Comparison of ENCODE assay signal across 11 mouse cellular contexts in the genomic region with DNA sequence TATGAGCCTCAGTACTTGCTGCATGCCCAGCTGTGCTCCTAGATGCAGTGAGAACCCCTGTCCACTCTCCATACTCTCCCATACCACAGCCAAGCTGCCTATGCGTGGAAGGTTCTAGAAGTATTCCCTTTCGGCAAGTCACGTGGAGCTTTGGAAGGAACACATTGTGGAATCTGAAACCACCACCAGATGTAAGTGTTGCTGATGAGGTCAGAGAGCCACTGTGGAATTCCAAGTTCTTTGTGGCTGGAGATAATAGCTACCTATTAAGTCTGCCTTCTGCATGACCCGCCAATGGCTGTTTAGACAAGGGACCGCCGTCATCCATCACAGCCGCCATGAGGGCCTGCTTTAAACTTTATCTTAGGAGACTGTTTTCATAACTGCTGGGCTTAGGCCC.
A peak's percentile ranks its signal among the peaks of the same experiment; 100 is the strongest.
DNase-seq lines count a peak whose midpoint lies in the region; ATAC-seq and TF ChIP-seq lines count a peak whose summit lies in the region.
"Had no signal": no experiment of that assay in that cellular context is flagged by ENCODE, and none has a peak within 500 bp of the region (broad histone marks: within the 10 kb centered on the region; RNA-seq: fewer than 3 reads in every experiment).

No protein-coding gene starts in this region.

- no peaks in the 10 kb centered on the region for H3K27me3 ChIP-seq in kidney, embryonic 14.5 days (ENCODE audit: control insufficient read depth, insufficient read depth, low read length)
- no peaks in the 10 kb centered on the region for H3K27me3 ChIP-seq in embryonic facial prominence, embryonic 12.5 days
- H3K27me3 ChIP-seq in neural tube, embryonic 11.5 days (ENCODE audit: control insufficient read depth, insufficient read depth, low read length) = no peaks in the 10 kb centered on the region
- H3K27me3 ChIP-seq: hindbrain, embryonic 12.5 days had no signal

- H3K4me2 ChIP-seq in kidney, embryonic 14.5 days (replicated peaks; ENCODE audit: low read depth, low read length) = no peak overlapping the region
- H3K4me2 ChIP-seq in embryonic facial prominence, embryonic 12.5 days (replicated peaks) = no peak overlapping the region
- no peak overlapping the region for H3K4me2 ChIP-seq in neural tube, embryonic 11.5 days (ENCODE audit: low read depth)
- H3K4me2 ChIP-seq: hindbrain, embryonic 12.5 days had no signal

- no peak overlapping the region for H3K27ac ChIP-seq in kidney, embryonic 14.5 days (ENCODE audit: low read depth, low read length)
- peak overlapping the region; percentile 13 for H3K27ac ChIP-seq in embryonic facial prominence, embryonic 12.5 days
- H3K27ac ChIP-seq in neural tube, embryonic 11.5 days (ENCODE audit: low read depth, low read length) = no peak overlapping the region
- H3K27ac ChIP-seq: hindbrain, embryonic 12.5 days had no signal

- TF ChIP-seq POLR2A in brain, embryonic 14.5 days (IDR thresholded peaks at IDR 0.05; ENCODE audit: borderline replicate concordance, extremely low read depth, insufficient read depth, insufficient read length, poor library complexity, severe bottlenecking) = no peak

- H3K4me1 ChIP-seq in kidney, embryonic 14.5 days (ENCODE audit: control insufficient read depth, insufficient read depth, low read length) = no peaks in the 10 kb centered on the region
- H3K4me1 ChIP-seq in embryonic facial prominence, embryonic 12.5 days = 0 out of 2 replicates have a peak, but pooled peaks cover 3% of the 10 kb centered on the region
- H3K4me1 ChIP-seq in neural tube, embryonic 11.5 days (ENCODE audit: control insufficient read depth, insufficient read depth, low read length) = no peaks in the 10 kb centered on the region
- H3K4me1 ChIP-seq: hindbrain, embryonic 12.5 days had no signal

- H3K9me3 ChIP-seq in kidney, embryonic 14.5 days (ENCODE audit: control insufficient read depth, low read length) = peaks cover 13% of the 10 kb centered on the region
- H3K9me3 ChIP-seq in embryonic facial prominence, embryonic 12.5 days = peaks cover 6% of the 10 kb centered on the region; the same call in 1 of the 2 replicates
- H3K9me3 ChIP-seq in neural tube, embryonic 11.5 days (ENCODE audit: control insufficient read depth, low read length) = peaks cover 4% of the 10 kb centered on the region

- TF ChIP-seq CTCF in brain, embryonic 14.5 days (IDR thresholded peaks at IDR 0.05; ENCODE audit: borderline replicate concordance, extremely low read depth, insufficient read depth, insufficient read length) = no peak

- 37% methylated on average over 7 of the region's 7 CpGs for WGBS in kidney, embryonic 14.5 days
- 36% methylated on average over 7 of the region's 7 CpGs for WGBS in embryonic facial prominence, embryonic 12.5 days
- 51% methylated on average over 7 of the region's 7 CpGs for WGBS in neural tube, embryonic 11.5 days

- H3K4me3 ChIP-seq in kidney, embryonic 14.5 days (ENCODE audit: low read length) = no peak overlapping the region
- H3K4me3 ChIP-seq in embryonic facial prominence, embryonic 12.5 days = no peak overlapping the region
- no peak overlapping the region for H3K4me3 ChIP-seq in neural tube, embryonic 11.5 days (ENCODE audit: low read depth, low read length)
- H3K4me3 ChIP-seq: hindbrain, embryonic 12.5 days had no signal

- H3K9ac ChIP-seq in kidney, embryonic 14.5 days (ENCODE audit: low read depth, low read length) = no peak overlapping the region
- no peak overlapping the region for H3K9ac ChIP-seq in embryonic facial prominence, embryonic 12.5 days
- no peak overlapping the region for H3K9ac ChIP-seq in neural tube, embryonic 11.5 days (ENCODE audit: low read length)
- H3K9ac ChIP-seq: hindbrain, embryonic 12.5 days had no signal

- DNase-seq in kidney, postnatal 14 days = no peak
- peak; percentile 27 for DNase-seq in brain, embryonic 14.5 days (ENCODE audit: low read depth)
- DNase-seq in neural tube, embryonic 11.5 days (ENCODE audit: low spot score) = peak; percentile 53
- DNase-seq in layer of hippocampus, postnatal 14 days (ENCODE audit: low spot score in 2 of 2) = no peak
- DNase-seq in left cerebral cortex, adult 11 months (ENCODE audit: low spot score) = no peak
- DNase-seq: cerebellum, adult 9-10 months; kidney, postnatal 36 days; thymus, postnatal 4 days had no signal

- ATAC-seq in kidney, embryonic 14.5 days (ENCODE audit: low FRiP score, low TSS enrichment) = 0 out of 2 replicates have a peak, but pooled peaks have one; percentile 22
- peak; percentile 67; the same call in 1 of the 2 replicates for ATAC-seq in embryonic facial prominence, embryonic 12.5 days (ENCODE audit: insufficient number of reproducible peaks, insufficient read depth, low FRiP score, low TSS enrichment)
- no peak for ATAC-seq in neural tube, embryonic 11.5 days (ENCODE audit: insufficient read depth, low FRiP score, low TSS enrichment)

- no peaks in the 10 kb centered on the region for H3K36me3 ChIP-seq in kidney, embryonic 14.5 days (ENCODE audit: control insufficient read depth, insufficient read depth, low read length)
- H3K36me3 ChIP-seq in embryonic facial prominence, embryonic 12.5 days = no peaks in the 10 kb centered on the region
- H3K36me3 ChIP-seq in neural tube, embryonic 11.5 days (ENCODE audit: control insufficient read depth, insufficient read depth, low read length) = no peaks in the 10 kb centered on the region
- H3K36me3 ChIP-seq: hindbrain, embryonic 12.5 days had no signal

Comparison
In these comparisons a context has a peak if more than half of its experiments do, and no peak if none do; other contexts are left out.
1. DNase-seq: peak in brain, embryonic 14.5 days (single experiment) and neural tube, embryonic 11.5 days (single experiment); none in kidney, postnatal 14 days (single experiment), layer of hippocampus, postnatal 14 days (0 of 2) and left cerebral cortex, adult 11 months (single experiment).